Mouse (Mus musculus) forebrain, embryonic 16.5 days (tissue): Measurements from ENCODE around the gene Uimc1. TPM values are rescaled to one million over a fixed set of nuclear protein-coding genes. Genes with fewer than 3 reads are reported as not detected.

ENCODE experiments used
- ATAC-seq: fragments of 200-750 bp; cut with Nextera tagmentation; 2 replicates; pipeline ENCODE4 v1.8.0; 2017; ENCODE audit warnings: mild to moderate bottlenecking, moderate library complexity
- H3K27ac ChIP-seq: fragments of 300-500 bp; sonication (generic); 2 replicates; pipeline ENCODE4 v1.5.1; 2014; ENCODE audit warnings: low read length, control low read depth
- H3K27me3 ChIP-seq: fragments of 300-500 bp; sonication (generic); replicated peaks from 2 replicates; pipeline ENCODE4 v1.6.1; 2014; ENCODE audit warnings: low read length; ENCODE audit not compliant: control insufficient read depth, insufficient read depth
- H3K36me3 ChIP-seq: fragments of 300-500 bp; sonication (generic); 2 replicates; pipeline ENCODE4 v1.6.1; 2014; ENCODE audit not compliant: control insufficient read depth, insufficient read depth
- H3K4me1 ChIP-seq: fragments of 300-500 bp; sonication (generic); replicated peaks from 2 replicates; pipeline ENCODE4 v1.6.1; 2014; ENCODE audit warnings: low read length; ENCODE audit not compliant: control insufficient read depth, insufficient read depth
- H3K4me2 ChIP-seq: fragments of 300-500 bp; sonication (generic); 2 replicates; pipeline ENCODE4 v1.6.1; 2014; ENCODE audit warnings: mild to moderate bottlenecking, low read length, control low read depth
- H3K4me3 ChIP-seq: fragments of 300-500 bp; sonication (generic); replicated peaks from 2 replicates; pipeline ENCODE4 v1.5.1; 2014; ENCODE audit warnings: mild to moderate bottlenecking, low read length, control low read depth
- H3K9ac ChIP-seq: fragments of 300-500 bp; sonication (generic); replicated peaks from 2 replicates; pipeline ENCODE4 v1.6.1; 2014; ENCODE audit warnings: low read depth, low read length, control low read depth
- H3K9me3 ChIP-seq: fragments of 300-500 bp; sonication (generic); 2 replicates; pipeline ENCODE4 v1.6.1; 2016; ENCODE audit warnings: low read length; ENCODE audit not compliant: control insufficient read depth
- WGBS: fragments of 180-500 bp; shearing (Covaris S2); extraction: QIAGEN DNeasy Blood & Tissue Kit; methylation state at CpG from one replicate; pipeline ENCODE4 v1.1.7; 2014; 5-methylcytosine and 5-hydroxymethylcytosine counted together
- polyA plus RNA-seq: library from polyadenylated mRNA; unstranded; fragments of >200 nt; fragmentation: Nextera tagmentation; extraction: Ambion mirVana; gene quantifications from 2 replicates; pipeline ENCODE4 v1.2.1, GENCODE M21; 2015

The Uimc1 gene
- 25.7 and 26.2 TPM in 2 replicates for polyA plus RNA-seq

GRCm38 (mm10) chr13:55099726-55100478 is at the start of gene Uimc1:
Gene Uimc1 (minus strand): TSS chr13:55100300.
- Histone ChIP-seq H3K4me2 (peak within 1 kb of the TSS; percentile 67), H3K4me3 (peak within 1 kb of the TSS; percentile 88), H3K36me3 (no peaks in the 10 kb centered on the region), H3K27me3 (no peaks in the 10 kb centered on the region), H3K9me3 (no peaks in the 10 kb centered on the region), H3K9ac (peak within 1 kb of the TSS; percentile 90), H3K27ac (peak within 1 kb of the TSS; percentile 85), H3K4me1 (peaks cover 7% of the 10 kb centered on the region; the same call in 1 of the 2 replicates)
- under 1% methylated on average over 68 of the region's 81 CpGs for WGBS
- peak; percentile 96 for ATAC-seq

DNA sequence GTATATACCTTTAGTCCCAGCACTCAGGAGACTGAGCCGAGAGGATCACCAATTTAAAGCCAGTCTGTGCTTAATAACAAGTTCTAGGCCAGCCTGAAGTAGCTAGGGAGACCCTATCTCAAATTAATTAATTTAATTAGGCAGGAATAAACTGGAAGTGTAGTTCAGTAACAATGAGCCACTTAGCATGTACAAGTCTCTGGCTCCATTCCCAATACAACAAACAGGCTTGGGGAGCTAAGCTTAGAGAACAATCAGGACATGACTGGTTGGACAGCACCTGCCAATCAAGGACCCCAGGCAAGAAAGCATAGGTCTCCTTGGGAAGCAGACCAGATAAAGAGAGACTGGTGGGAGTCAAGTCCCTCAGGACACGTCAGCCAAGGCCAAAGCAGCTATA is 40.2 kb upstream of the Uimc1 start:
- 26% methylated on average over 2 of the region's 2 CpGs for WGBS
- no peak overlapping the region for H3K4me3 ChIP-seq
- H3K27ac ChIP-seq = no peak overlapping the region

GRCm38 (mm10) chr13:55135382-55135781 is 35.3 kb upstream of the Uimc1 start:
- 3% methylated on average over 5 of the region's 5 CpGs for WGBS
- Histone ChIP-seq H3K4me2 (no peak overlapping the region), H3K36me3 (peaks cover 4% of the 10 kb centered on the region; the same call in 1 of the 2 replicates), H3K9me3 (no peaks in the 10 kb centered on the region), H3K4me1 (0 out of 2 replicates have a peak, but pooled peaks cover 2% of the 10 kb centered on the region), H3K9ac (no peak overlapping the region), H3K27ac (no peak overlapping the region), H3K4me3 (no peak overlapping the region), H3K27me3 (no peaks in the 10 kb centered on the region)
- ATAC-seq = 0 out of 2 replicates have a peak, but pooled peaks have one; percentile 33

More for the DNA sequence above, 40.2 kb upstream of the Uimc1 start:
- H3K9me3 ChIP-seq = no peaks in the 10 kb centered on the region
- H3K4me2 ChIP-seq = no peak overlapping the region
- ATAC-seq = no peak
- no peaks in the 10 kb centered on the region for H3K36me3 ChIP-seq
- no peak overlapping the region for H3K9ac ChIP-seq
- 0 out of 2 replicates have a peak, but pooled peaks cover 2% of the 10 kb centered on the region for H3K4me1 ChIP-seq
- no peaks in the 10 kb centered on the region for H3K27me3 ChIP-seq

- Histone ChIP-seq H3K4me1 (no peaks in the 10 kb centered on the region), H3K4me2 (no peak within 1 kb of the TSS), H3K4me3 (no peak within 1 kb of the TSS), H3K36me3 (peaks cover 8% of the 10 kb centered on the region), H3K27ac (no peak within 1 kb of the TSS), H3K9ac (no peak within 1 kb of the TSS), H3K27me3 (no peaks in the 10 kb centered on the region), H3K9me3 (no peaks in the 10 kb centered on the region)
- no peak for ATAC-seq
- 100% methylated on average over 2 of the region's 2 CpGs for WGBS
Observed at GRCm38 (mm10) chr13:55133448-55133847, 33.3 kb upstream of the Uimc1 start, which contains the start of gene Gm17617. Gene Gm17617 (minus strand): TSS chr13:55133548.

- H3K27me3 ChIP-seq = no peaks in the 10 kb centered on the region
- H3K4me2 ChIP-seq = no peak overlapping the region
- no peak overlapping the region for H3K9ac ChIP-seq
- H3K9me3 ChIP-seq = no peaks in the 10 kb centered on the region
- peaks cover 10% of the 10 kb centered on the region for H3K36me3 ChIP-seq
- no peak for ATAC-seq
- H3K4me1 ChIP-seq = no peaks in the 10 kb centered on the region
- no peak overlapping the region for H3K27ac ChIP-seq
- H3K4me3 ChIP-seq = no peak overlapping the region
- WGBS = 91% methylated on average over 6 of the region's 6 CpGs
Observed at GRCm38 (mm10) chr13:55124903-55125302, 24.8 kb upstream of the Uimc1 start.

GRCm38 (mm10) chr13:55114375-55114774 is 14.3 kb upstream of the Uimc1 start:
- no peak for ATAC-seq
- 91% methylated on average over 6 of the region's 6 CpGs for WGBS
- no peak overlapping the region for H3K9ac ChIP-seq
- no peaks in the 10 kb centered on the region for H3K9me3 ChIP-seq
- H3K4me1 ChIP-seq = no peaks in the 10 kb centered on the region
- no peaks in the 10 kb centered on the region for H3K27me3 ChIP-seq
- H3K4me2 ChIP-seq = no peak overlapping the region
- H3K27ac ChIP-seq = no peak overlapping the region
- no peak overlapping the region for H3K4me3 ChIP-seq
- H3K36me3 ChIP-seq = peaks cover 10% of the 10 kb centered on the region

GRCm38 (mm10) chr13:55107694-55108093 is 7.6 kb upstream of the Uimc1 start:
- peaks cover 14% of the 10 kb centered on the region for H3K4me1 ChIP-seq
- H3K4me3 ChIP-seq = no peak overlapping the region
- H3K36me3 ChIP-seq = peaks cover 2% of the 10 kb centered on the region; the same call in 1 of the 2 replicates
- WGBS = 88% methylated on average over 8 of the region's 8 CpGs
- H3K9me3 ChIP-seq = no peaks in the 10 kb centered on the region
- ATAC-seq = no peak
- H3K9ac ChIP-seq = no peak overlapping the region
- H3K4me2 ChIP-seq = no peak overlapping the region
- no peak overlapping the region for H3K27ac ChIP-seq
- H3K27me3 ChIP-seq = no peaks in the 10 kb centered on the region

GRCm38 (mm10) chr13:55107116-55107515 is 7.0 kb upstream of the Uimc1 start:
- Histone ChIP-seq H3K9ac (no peak overlapping the region), H3K4me1 (peaks cover 14% of the 10 kb centered on the region), H3K36me3 (peaks cover 2% of the 10 kb centered on the region; the same call in 1 of the 2 replicates), H3K9me3 (no peaks in the 10 kb centered on the region), H3K27me3 (no peaks in the 10 kb centered on the region), H3K4me3 (no peak overlapping the region), H3K4me2 (no peak overlapping the region), H3K27ac (no peak overlapping the region)
- no peak for ATAC-seq
- 90% methylated on average over 4 of the region's 4 CpGs for whole genome bisulfite sequencing

GRCm38 (mm10) chr13:55105953-55106691 is 6.0 kb upstream of the Uimc1 start:
- peak overlapping the region; percentile 92 for H3K4me3 ChIP-seq
- no peak overlapping the region for H3K27ac ChIP-seq
- no peak for ATAC-seq
- peak overlapping the region; percentile 94 for H3K9ac ChIP-seq
- H3K9me3 ChIP-seq = no peaks in the 10 kb centered on the region
- H3K4me2 ChIP-seq = peak overlapping the region; percentile 84
- H3K27me3 ChIP-seq = no peaks in the 10 kb centered on the region
- WGBS = 18% methylated on average over 8 of the region's 8 CpGs
- H3K4me1 ChIP-seq = peaks cover 14% of the 10 kb centered on the region
- H3K36me3 ChIP-seq = peaks cover 2% of the 10 kb centered on the region; the same call in 1 of the 2 replicates
